Mouse (Mus musculus) forebrain, postnatal 0 days (tissue): Measurements from ENCODE around the gene Mrgprd. TPM values are rescaled to one million over a fixed set of nuclear protein-coding genes. Genes with fewer than 3 reads are reported as not detected.
A peak's percentile ranks its signal among the peaks of the same experiment; 100 is the strongest.

Experiments used
- ATAC-seq: fragments of 200-750 bp; cut with Nextera tagmentation; 2 replicates; pipeline ENCODE4 v1.8.0; 2017; ENCODE audit warnings: mild to moderate bottlenecking, moderate library complexity
- DNase-seq: peaks from one replicate; pipeline ENCODE4 v3.0.0-alpha.2; 2015
- H3K27ac ChIP-seq: fragments of 300-500 bp; sonication (generic); 2 replicates; pipeline ENCODE4 v1.5.1; 2014; ENCODE audit warnings: low read depth, mild to moderate bottlenecking, antibody characterized with exemption, low read length, moderate library complexity, mixed read lengths
- H3K27me3 ChIP-seq: fragments of 300-500 bp; sonication (generic); 2 replicates; pipeline ENCODE4 v1.6.1; 2014; ENCODE audit warnings: mild to moderate bottlenecking, low read length, mixed read lengths; ENCODE audit not compliant: insufficient read depth
- H3K36me3 ChIP-seq: fragments of 300-500 bp; sonication (generic); 2 replicates; pipeline ENCODE4 v1.6.1; 2014; ENCODE audit warnings: mild to moderate bottlenecking, moderate library complexity; ENCODE audit not compliant: insufficient read depth
- H3K4me1 ChIP-seq: fragments of 300-500 bp; sonication (generic); 2 replicates; pipeline ENCODE4 v1.6.1; 2014; ENCODE audit warnings: antibody characterized with exemption; ENCODE audit not compliant: insufficient read depth
- H3K4me2 ChIP-seq: fragments of 300-500 bp; sonication (generic); 2 replicates; pipeline ENCODE4 v1.6.1; 2014; ENCODE audit warnings: low read depth, mild to moderate bottlenecking, moderate library complexity
- H3K4me3 ChIP-seq: fragments of 300-500 bp; sonication (generic); 2 replicates; pipeline ENCODE4 v1.5.1; 2014; ENCODE audit warnings: low read depth, low read length, mixed read lengths
- H3K9ac ChIP-seq: fragments of 300-500 bp; sonication (generic); 2 replicates; pipeline ENCODE4 v1.6.1; 2014; ENCODE audit warnings: mild to moderate bottlenecking
- H3K9me3 ChIP-seq: fragments of 300-500 bp; sonication (generic); 2 replicates; pipeline ENCODE4 v1.6.1; 2016; ENCODE audit warnings: low read length
- CTCF ChIP-seq: sonication (generic); IDR thresholded peaks from 2 replicates; pipeline ENCODE4 v1.5.1; 2016; ENCODE audit warnings: antibody characterized with exemption, control low read depth, low read depth
- WGBS: fragments of 180-500 bp; shearing (Covaris S2); extraction: QIAGEN DNeasy Blood & Tissue Kit; methylation state at CpG from one replicate; pipeline ENCODE4 v1.1.7; 2014; 5-methylcytosine and 5-hydroxymethylcytosine counted together
- polyA plus RNA-seq: library from polyadenylated mRNA; unstranded; fragments of >200 nt; fragmentation: Nextera tagmentation; extraction: Ambion mirVana; gene quantifications from 2 replicates; pipeline ENCODE4 v1.2.1, GENCODE M21; 2015
- total RNA-seq: library from RNA; depleted of rRNA; stranded (reverse); fragments of >200 nt; gene quantifications from 2 replicates; pipeline ENCODE4 v1.2.3, GENCODE M21; 2014

Gene Mrgprd
- total and polyA plus RNA-seq, 2 experiments from 2014 or later = not detected

GRCm38 (mm10) chr7:145283487-145284187 is 31.0 kb upstream of the Mrgprd start, which contains the start of gene Tpcn2:
Tpcn2 (minus strand) TSS chr7:145284011.
- no peaks in the 10 kb centered on the region for H3K9me3 ChIP-seq
- H3K27me3 ChIP-seq = no peaks in the 10 kb centered on the region
- no peak within 1 kb of the TSS for H3K27ac ChIP-seq
- H3K9ac ChIP-seq = peak within 1 kb of the TSS; percentile 6; the same call in 1 of the 2 replicates
- TF ChIP-seq CTCF = peak; percentile 78
- H3K4me2 ChIP-seq = peak within 1 kb of the TSS; percentile 60
- peak; percentile 89 for DNase-seq
- H3K4me1 ChIP-seq = peaks cover 5% of the 10 kb centered on the region; the same call in 1 of the 2 replicates
- peak; percentile 97 for ATAC-seq
- no peaks in the 10 kb centered on the region for H3K36me3 ChIP-seq
- peak within 1 kb of the TSS; percentile 43 for H3K4me3 ChIP-seq
- WGBS = 5% methylated on average over 18 of the region's 18 CpGs

- Histone ChIP-seq H3K4me2 (no peak overlapping the region), H3K4me3 (no peak overlapping the region), H3K9me3 (no peaks in the 10 kb centered on the region), H3K27me3 (no peaks in the 10 kb centered on the region), H3K4me1 (peaks cover 5% of the 10 kb centered on the region; the same call in 1 of the 2 replicates), H3K27ac (no peak overlapping the region), H3K36me3 (no peaks in the 10 kb centered on the region), H3K9ac (no peak overlapping the region)
- DNase-seq (no peak), ATAC-seq (no peak)
- TF ChIP-seq CTCF = no peak
- 57% methylated on average over 3 of the region's 3 CpGs for WGBS
Observed at GRCm38 (mm10) chr7:145284293-145284692, 30.3 kb upstream of the Mrgprd start.

- TF ChIP-seq CTCF = no peak
- no peak overlapping the region for H3K27ac ChIP-seq
- DNase-seq = no peak
- no peak overlapping the region for H3K4me2 ChIP-seq
- H3K27me3 ChIP-seq = no peaks in the 10 kb centered on the region
- 72% methylated on average over 4 of the region's 4 CpGs for WGBS
- H3K9me3 ChIP-seq = no peaks in the 10 kb centered on the region
- H3K4me1 ChIP-seq = peaks cover 5% of the 10 kb centered on the region; the same call in 1 of the 2 replicates
- H3K36me3 ChIP-seq = no peaks in the 10 kb centered on the region
- no peak for ATAC-seq
- H3K9ac ChIP-seq = no peak overlapping the region
- H3K4me3 ChIP-seq = no peak overlapping the region
Observed at GRCm38 (mm10) chr7:145285476-145285875, 29.2 kb upstream of the Mrgprd start.

GRCm38 (mm10) chr7:145287410-145287809 is 27.2 kb upstream of the Mrgprd start:
- Histone ChIP-seq H3K9me3 (no peaks in the 10 kb centered on the region), H3K27ac (no peak overlapping the region), H3K4me2 (no peak overlapping the region), H3K4me1 (peaks cover 5% of the 10 kb centered on the region; the same call in 1 of the 2 replicates), H3K4me3 (no peak overlapping the region), H3K9ac (no peak overlapping the region), H3K36me3 (no peaks in the 10 kb centered on the region), H3K27me3 (no peaks in the 10 kb centered on the region)
- ATAC-seq = no peak
- 79% methylated on average over 6 of the region's 6 CpGs for WGBS
- TF ChIP-seq CTCF = no peak
- DNase-seq = no peak

GRCm38 (mm10) chr7:145289302-145289701 is 25.3 kb upstream of the Mrgprd start:
- 26% methylated on average over 5 of the region's 5 CpGs for WGBS
- ATAC-seq (no peak), DNase-seq (no peak)
- H3K4me3 ChIP-seq = no peak overlapping the region
- no peaks in the 10 kb centered on the region for H3K9me3 ChIP-seq
- no peaks in the 10 kb centered on the region for H3K27me3 ChIP-seq
- peak; percentile 50 for TF ChIP-seq CTCF
- H3K9ac ChIP-seq = no peak overlapping the region
- no peak overlapping the region for H3K4me2 ChIP-seq
- no peak overlapping the region for H3K27ac ChIP-seq
- H3K36me3 ChIP-seq = no peaks in the 10 kb centered on the region
- H3K4me1 ChIP-seq = no peaks in the 10 kb centered on the region

- no peaks in the 10 kb centered on the region for H3K27me3 ChIP-seq
- ATAC-seq = no peak
- 95% methylated on average over 2 of the region's 2 CpGs for WGBS
- DNase-seq = no peak
- no peak overlapping the region for H3K4me2 ChIP-seq
- no peak overlapping the region for H3K4me3 ChIP-seq
- TF ChIP-seq CTCF = no peak
- H3K36me3 ChIP-seq = no peaks in the 10 kb centered on the region
- no peaks in the 10 kb centered on the region for H3K9me3 ChIP-seq
- no peaks in the 10 kb centered on the region for H3K4me1 ChIP-seq
- H3K9ac ChIP-seq = no peak overlapping the region
- no peak overlapping the region for H3K27ac ChIP-seq
Observed at GRCm38 (mm10) chr7:145291847-145292246, 22.8 kb upstream of the Mrgprd start.

- no peaks in the 10 kb centered on the region for H3K4me1 ChIP-seq
- no peak for TF ChIP-seq CTCF
- no peak overlapping the region for H3K9ac ChIP-seq
- H3K36me3 ChIP-seq = no peaks in the 10 kb centered on the region
- H3K9me3 ChIP-seq = no peaks in the 10 kb centered on the region
- H3K4me2 ChIP-seq = no peak overlapping the region
- no peak overlapping the region for H3K4me3 ChIP-seq
- ATAC-seq (no peak), DNase-seq (no peak)
- H3K27ac ChIP-seq = no peak overlapping the region
- H3K27me3 ChIP-seq = no peaks in the 10 kb centered on the region
- 78% methylated on average over 2 of the region's 2 CpGs for WGBS
Observed at GRCm38 (mm10) chr7:145292726-145293125, 21.9 kb upstream of the Mrgprd start.
